Mouse (Mus musculus) embryonic fibroblast, embryonic 13.5 days (primary cell): Measurements from ENCODE around the gene Dlg2.

Experiments
- CTCF ChIP-seq: IDR thresholded peaks from 2 replicates; pipeline ENCODE4 v1.5.1; 2011; ENCODE audit warnings: mild to moderate bottlenecking, control low read depth, low read length, moderate library complexity, borderline replicate concordance; ENCODE audit not compliant: insufficient read depth
- POLR2A ChIP-seq: IDR thresholded peaks from 2 replicates; pipeline ENCODE4 v1.6.1; 2011; ENCODE audit warnings: low read depth, mild to moderate bottlenecking, control low read depth, low read length, moderate library complexity

GRCm38 (mm10) chr7:92181959-92182612 lies 1705.6 kb downstream of the Dlg2 start:
- TF ChIP-seq POLR2A: no peak
- no peak for TF ChIP-seq CTCF
